Mouse (Mus musculus) embryonic facial prominence, embryonic 14.5 days (tissue): Measurements from ENCODE around the gene Tsga10ip. TPM values are rescaled to one million over a fixed set of nuclear protein-coding genes. Genes with fewer than 3 reads are reported as not detected.

Experiments used
- ATAC-seq: fragments of 200-750 bp; cut with Nextera tagmentation; 2 replicates; pipeline ENCODE4 v1.8.0; 2017; ENCODE audit warnings: low read depth, moderate number of reproducible peaks, moderate TSS enrichment
- DNase-seq: peaks from one replicate; pipeline ENCODE4 v3.0.0-alpha.2; 2015; ENCODE audit warnings: low spot score
- H3K27ac ChIP-seq: fragments of 300-500 bp; sonication (generic); replicated peaks from 2 replicates; pipeline ENCODE4 v1.5.1; 2014; ENCODE audit warnings: low read depth, mild to moderate bottlenecking, low read length, moderate library complexity
- H3K27me3 ChIP-seq: fragments of 300-500 bp; sonication (generic); replicated peaks from 2 replicates; pipeline ENCODE4 v1.6.1; 2014; ENCODE audit warnings: low read length; ENCODE audit not compliant: control insufficient read depth, insufficient read depth
- H3K36me3 ChIP-seq: fragments of 300-500 bp; sonication (generic); 2 replicates; pipeline ENCODE4 v1.6.1; 2014; ENCODE audit warnings: low read length, mixed read lengths; ENCODE audit not compliant: control insufficient read depth, insufficient read depth
- H3K4me1 ChIP-seq: fragments of 300-500 bp; sonication (generic); 2 replicates; pipeline ENCODE4 v1.6.1; 2014; ENCODE audit warnings: antibody characterized with exemption, low read length; ENCODE audit not compliant: control insufficient read depth, insufficient read depth
- H3K4me2 ChIP-seq: fragments of 300-500 bp; sonication (generic); 2 replicates; pipeline ENCODE4 v1.6.1; 2014; ENCODE audit warnings: low read depth, mild to moderate bottlenecking, low read length, moderate library complexity, mixed read lengths
- H3K4me3 ChIP-seq: fragments of 300-500 bp; sonication (generic); 2 replicates; pipeline ENCODE4 v1.5.1; 2014; ENCODE audit warnings: low read depth, mild to moderate bottlenecking, low read length
- H3K9ac ChIP-seq: fragments of 300-500 bp; sonication (generic); 2 replicates; pipeline ENCODE4 v1.6.1; 2014; ENCODE audit warnings: low read depth, mild to moderate bottlenecking, low read length, moderate library complexity, mixed read lengths
- H3K9me3 ChIP-seq: fragments of 300-500 bp; sonication (generic); 2 replicates; pipeline ENCODE4 v1.6.1; 2016; ENCODE audit warnings: low read length; ENCODE audit not compliant: control insufficient read depth
- WGBS: fragments of 180-500 bp; shearing (Covaris S2); extraction: QIAGEN DNeasy Blood & Tissue Kit; methylation state at CpG from one replicate; pipeline ENCODE4 v1.1.7; 2014; 5-methylcytosine and 5-hydroxymethylcytosine counted together
- polyA plus RNA-seq: library from polyadenylated mRNA; unstranded; fragments of >200 nt; fragmentation: Nextera tagmentation; extraction: Ambion mirVana; gene quantifications from 2 replicates; pipeline ENCODE4 v1.2.1, GENCODE M21; 2014

Tsga10ip gene
- polyA plus RNA-seq: 0.53 TPM in 1 of 2 replicates, not detected in the other

- H3K9me3 ChIP-seq: no peaks in the 10 kb centered on the region
- 69% methylated on average over 8 of the region's 8 CpGs for WGBS
- H3K4me1 ChIP-seq: peaks cover 4% of the 10 kb centered on the region
- no peak for ATAC-seq
- no peak within 1 kb of the TSS for H3K27ac ChIP-seq
- no peak within 1 kb of the TSS for H3K9ac ChIP-seq
- H3K36me3 ChIP-seq: no peaks in the 10 kb centered on the region
- no peak within 1 kb of the TSS for H3K4me2 ChIP-seq
- no peak within 1 kb of the TSS for H3K4me3 ChIP-seq
- no peak for DNase-seq
- H3K27me3 ChIP-seq: no peaks in the 10 kb centered on the region
Measured at GRCm38 (mm10) chr19:5402293-5402692, at the start of gene Tsga10ip. Gene Tsga10ip, minus strand, starts transcription at chr19:5402526.

GRCm38 (mm10) chr19:5451766-5452165, 49.4 kb upstream of the Tsga10ip start:
- DNase-seq: no peak
- H3K4me1 ChIP-seq: peaks cover 19% of the 10 kb centered on the region
- 78% methylated on average over 6 of the region's 6 CpGs for WGBS
- H3K27ac ChIP-seq: no peak overlapping the region
- H3K4me3 ChIP-seq: no peak overlapping the region
- H3K27me3 ChIP-seq: peaks cover 35% of the 10 kb centered on the region
- H3K9ac ChIP-seq: no peak overlapping the region
- ATAC-seq: no peak
- H3K36me3 ChIP-seq: peaks cover 9% of the 10 kb centered on the region
- H3K4me2 ChIP-seq: no peak overlapping the region
- peaks cover 4% of the 10 kb centered on the region; the same call in 1 of the 2 replicates for H3K9me3 ChIP-seq

- Histone ChIP-seq H3K4me3 (no peak overlapping the region), H3K4me1 (0 out of 2 replicates have a peak, but pooled peaks cover 4% of the 10 kb centered on the region), H3K9me3 (peaks cover 4% of the 10 kb centered on the region; the same call in 1 of the 2 replicates), H3K36me3 (peaks cover 7% of the 10 kb centered on the region), H3K9ac (no peak overlapping the region), H3K27ac (no peak overlapping the region), H3K4me2 (no peak overlapping the region), H3K27me3 (peaks cover 36% of the 10 kb centered on the region)
- WGBS: 88% methylated on average over 3 of the region's 3 CpGs
- ATAC-seq (no peak), DNase-seq (no peak)
Measured at GRCm38 (mm10) chr19:5449673-5450072, 47.3 kb upstream of the Tsga10ip start.

GRCm38 (mm10) chr19:5448354-5449150, 46.2 kb upstream of the Tsga10ip start:
- Histone ChIP-seq H3K27ac (no peak overlapping the region), H3K9ac (no peak overlapping the region), H3K27me3 (peaks cover 36% of the 10 kb centered on the region), H3K36me3 (no peaks in the 10 kb centered on the region), H3K4me2 (peak overlapping the region; percentile 94), H3K4me3 (peak overlapping the region; percentile 58), H3K4me1 (0 out of 2 replicates have a peak, but pooled peaks cover 4% of the 10 kb centered on the region), H3K9me3 (peaks cover 4% of the 10 kb centered on the region; the same call in 1 of the 2 replicates)
- no peak for DNase-seq
- WGBS: 8% methylated on average over 30 of the region's 36 CpGs
- ATAC-seq: no peak

GRCm38 (mm10) chr19:5447515-5448353, 45.4 kb upstream of the Tsga10ip start, which contains the start of gene Fosl1:
Gene Fosl1, plus strand, starts transcription at chr19:5447547.
- H3K9ac ChIP-seq: peak within 1 kb of the TSS; percentile 55
- no peaks in the 10 kb centered on the region for H3K36me3 ChIP-seq
- DNase-seq: peak; percentile 72
- 0 out of 2 replicates have a peak, but pooled peaks cover 4% of the 10 kb centered on the region for H3K4me1 ChIP-seq
- peaks cover 4% of the 10 kb centered on the region; the same call in 1 of the 2 replicates for H3K9me3 ChIP-seq
- peak within 1 kb of the TSS; percentile 94 for H3K4me2 ChIP-seq
- peaks cover 36% of the 10 kb centered on the region for H3K27me3 ChIP-seq
- peak; percentile 70 for ATAC-seq
- peak within 1 kb of the TSS; percentile 58 for H3K4me3 ChIP-seq
- WGBS: under 1% methylated on average over 59 of the region's 70 CpGs
- H3K27ac ChIP-seq: no peak within 1 kb of the TSS

GRCm38 (mm10) chr19:5445747-5446146, 43.4 kb upstream of the Tsga10ip start:
- H3K9me3 ChIP-seq: peaks cover 4% of the 10 kb centered on the region; the same call in 1 of the 2 replicates

GRCm38 (mm10) chr19:5444954-5445353, 42.6 kb upstream of the Tsga10ip start:
- Histone ChIP-seq H3K27ac (no peak overlapping the region), H3K9me3 (peaks cover 4% of the 10 kb centered on the region; the same call in 1 of the 2 replicates), H3K9ac (no peak overlapping the region), H3K27me3 (peaks cover 33% of the 10 kb centered on the region), H3K36me3 (no peaks in the 10 kb centered on the region), H3K4me2 (no peak overlapping the region), H3K4me3 (no peak overlapping the region), H3K4me1 (0 out of 2 replicates have a peak, but pooled peaks cover 4% of the 10 kb centered on the region)
- 31% methylated on average over 7 of the region's 7 CpGs for WGBS
- DNase-seq (peak; percentile 11), ATAC-seq (no peak)

More at GRCm38 (mm10) chr19:5445747-5446146, 43.4 kb upstream of the Tsga10ip start:
- Histone ChIP-seq H3K9ac (no peak overlapping the region), H3K27me3 (peaks cover 36% of the 10 kb centered on the region), H3K36me3 (no peaks in the 10 kb centered on the region), H3K4me2 (no peak overlapping the region), H3K27ac (no peak overlapping the region), H3K4me1 (0 out of 2 replicates have a peak, but pooled peaks cover 4% of the 10 kb centered on the region), H3K4me3 (no peak overlapping the region)
- ATAC-seq (no peak), DNase-seq (no peak)
- WGBS: 95% methylated on average over 5 of the region's 5 CpGs

GRCm38 (mm10) chr19:5444371-5444908, 42.1 kb upstream of the Tsga10ip start:
- H3K27me3 ChIP-seq: peaks cover 28% of the 10 kb centered on the region
- no peak overlapping the region for H3K9ac ChIP-seq
- no peaks in the 10 kb centered on the region for H3K36me3 ChIP-seq
- no peak overlapping the region for H3K4me2 ChIP-seq
- H3K4me3 ChIP-seq: no peak overlapping the region
- no peak for DNase-seq
- no peak overlapping the region for H3K27ac ChIP-seq
- 63% methylated on average over 9 of the region's 9 CpGs for whole genome bisulfite sequencing
- H3K9me3 ChIP-seq: peaks cover 4% of the 10 kb centered on the region; the same call in 1 of the 2 replicates
- 0 out of 2 replicates have a peak, but pooled peaks cover 4% of the 10 kb centered on the region for H3K4me1 ChIP-seq
- no peak for ATAC-seq
